Mouse (Mus musculus) olfactory bulb, adult 2 months (tissue): ENCODE results near the gene Ift20.
"Not testable (repeated sequence)": the region's sequence is repeated elsewhere in the genome, so short reads cannot be mapped to it uniquely, and the experiment has no call there.

Experiments used
- CTCF ChIP-seq: fragments of 200-500 bp; IDR thresholded peaks from 2 replicates; pipeline ENCODE4 v1.5.1; 2012; ENCODE audit warnings: low read depth, mild to moderate bottlenecking, low read length, moderate library complexity; ENCODE audit not compliant: insufficient read depth
- POLR2A ChIP-seq: fragments of 200-500 bp; IDR thresholded peaks from 2 replicates; pipeline ENCODE4 v1.6.1; 2012; ENCODE audit warnings: mild to moderate bottlenecking, low read depth, low read length, moderate library complexity; ENCODE audit not compliant: insufficient read depth

DNA sequence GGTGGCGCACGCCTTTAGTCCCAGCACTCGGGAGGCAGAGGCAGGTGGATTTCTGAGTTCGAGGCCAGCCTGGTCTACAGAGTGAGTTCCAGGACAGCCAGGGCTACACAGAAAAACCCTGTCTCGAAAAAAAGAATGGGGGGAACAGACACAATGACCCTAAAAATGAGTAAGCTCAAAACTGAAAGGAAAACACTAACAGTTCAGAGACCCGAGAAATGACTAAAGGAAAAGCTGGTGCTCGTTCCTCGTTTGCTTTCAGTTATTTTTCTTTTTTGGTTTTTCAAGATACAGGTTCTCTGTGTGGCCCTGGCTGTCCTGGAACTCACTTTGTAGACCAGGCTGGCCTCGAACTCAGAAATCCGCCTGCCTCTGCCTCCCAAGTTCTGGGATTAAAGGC is 4.6 kb upstream of the Ift20 start:
- not testable (repeated sequence) for TF ChIP-seq POLR2A, CTCF
